Mouse (Mus musculus) thymus, adult 2 months (tissue): Measurements from ENCODE around the gene Opn1sw. TPM values are rescaled to one million over a fixed set of nuclear protein-coding genes. Genes with fewer than 3 reads are reported as not detected.

Experiments used
- DNase-seq: peaks from one replicate; pipeline ENCODE4 v3.0.0; 2021
- H3K27ac ChIP-seq: fragments of 200-500 bp; 2 replicates; pipeline ENCODE4 v1.5.1; 2012; ENCODE audit warnings: low read length, control low read depth; ENCODE audit not compliant: control insufficient read depth, insufficient read depth
- H3K27me3 ChIP-seq: fragments of 200-500 bp; 2 replicates; pipeline ENCODE4 v1.6.1; 2012; ENCODE audit warnings: mild to moderate bottlenecking, low read length, moderate library complexity, mixed read lengths; ENCODE audit not compliant: control insufficient read depth, insufficient read depth
- H3K36me3 ChIP-seq: fragments of 200-500 bp; 2 replicates; pipeline ENCODE4 v1.6.1; 2012; ENCODE audit warnings: mild to moderate bottlenecking, low read length, moderate library complexity; ENCODE audit not compliant: control insufficient read depth, insufficient read depth
- H3K4me1 ChIP-seq: fragments of 200-500 bp; replicated peaks from 2 replicates; pipeline ENCODE4 v1.6.1; 2012; ENCODE audit warnings: low read length; ENCODE audit not compliant: control insufficient read depth, insufficient read depth
- H3K4me3 ChIP-seq: fragments of 200-500 bp; 2 replicates; pipeline ENCODE4 v1.5.1; 2012; ENCODE audit warnings: mild to moderate bottlenecking, low read length, control low read depth, moderate library complexity; ENCODE audit not compliant: control insufficient read depth, insufficient read depth
- CTCF ChIP-seq: fragments of 200-500 bp; IDR thresholded peaks from 2 replicates; pipeline ENCODE4 v1.5.1; 2012; ENCODE audit warnings: mild to moderate bottlenecking, control low read depth, low read length, moderate library complexity, borderline replicate concordance; ENCODE audit not compliant: control insufficient read depth, poor library complexity, insufficient read depth; ENCODE audit errors: extremely low read depth
- POLR2A ChIP-seq: fragments of 200-500 bp; IDR thresholded peaks from 2 replicates; pipeline ENCODE4 v1.6.1; 2012; ENCODE audit warnings: mild to moderate bottlenecking, low read length, control low read depth, moderate library complexity; ENCODE audit not compliant: control insufficient read depth, poor library complexity, insufficient read depth; ENCODE audit errors: extremely low read depth
- WGBS: fragments of 180-500 bp; shearing (Covaris S2); methylation state at CpG from one replicate; pipeline ENCODE4 v1.1.7; 2018; 5-methylcytosine and 5-hydroxymethylcytosine counted together
- polyA plus RNA-seq: library from polyadenylated mRNA; depleted of rRNA; stranded (reverse); fragments of >200 nt; gene quantifications from 2 replicates; pipeline ENCODE4 v1.2.3, GENCODE M21; 2012

Opn1sw gene
- polyA plus RNA-seq, 1 experiment = 0.04 TPM

- H3K4me1 ChIP-seq = no peaks in the 10 kb centered on the region
- H3K27ac ChIP-seq = no peak overlapping the region
- H3K36me3 ChIP-seq = no peaks in the 10 kb centered on the region
- no peak for TF ChIP-seq POLR2A
- no peak for TF ChIP-seq CTCF
- DNase-seq = no peak
- H3K4me3 ChIP-seq = no peak overlapping the region
- H3K27me3 ChIP-seq = no peaks in the 10 kb centered on the region; the same call in 1 of the 2 replicates
These were observed 44.4 kb upstream of the Opn1sw start for GRCm38 (mm10) chr6:29432676-29433037.

- no peak for DNase-seq
- Histone ChIP-seq H3K27ac (no peak overlapping the region), H3K4me1 (no peaks in the 10 kb centered on the region), H3K27me3 (no peaks in the 10 kb centered on the region; the same call in 1 of the 2 replicates), H3K4me3 (no peak overlapping the region), H3K36me3 (no peaks in the 10 kb centered on the region)
- TF ChIP-seq CTCF (no peak), POLR2A (no peak)
- WGBS = 69% methylated on average over 3 of the region's 3 CpGs
These were observed 43.9 kb upstream of the Opn1sw start for GRCm38 (mm10) chr6:29432156-29432555.

- WGBS = 86% methylated on average over 5 of the region's 5 CpGs
These were observed 43.2 kb upstream of the Opn1sw start for GRCm38 (mm10) chr6:29431473-29431872.

GRCm38 (mm10) chr6:29430681-29431420 lies 42.6 kb upstream of the Opn1sw start:
- 83% methylated on average over 15 of the region's 15 CpGs for WGBS
- no peak for DNase-seq
- H3K27ac ChIP-seq = no peak overlapping the region
- no peaks in the 10 kb centered on the region for H3K4me1 ChIP-seq
- no peak for TF ChIP-seq CTCF
- TF ChIP-seq POLR2A = no peak
- H3K36me3 ChIP-seq = no peaks in the 10 kb centered on the region
- H3K27me3 ChIP-seq = no peaks in the 10 kb centered on the region; the same call in 1 of the 2 replicates
- H3K4me3 ChIP-seq = no peak overlapping the region

More at GRCm38 (mm10) chr6:29431473-29431872, 43.2 kb upstream of the Opn1sw start:
- no peaks in the 10 kb centered on the region for H3K36me3 ChIP-seq
- no peak overlapping the region for H3K4me3 ChIP-seq
- no peak overlapping the region for H3K27ac ChIP-seq
- no peaks in the 10 kb centered on the region for H3K4me1 ChIP-seq
- H3K27me3 ChIP-seq = no peaks in the 10 kb centered on the region; the same call in 1 of the 2 replicates
- no peak for DNase-seq
- TF ChIP-seq POLR2A (no peak), CTCF (no peak)

- H3K4me3 ChIP-seq = no peak overlapping the region
- WGBS = 71% methylated on average over 4 of the region's 4 CpGs
- H3K4me1 ChIP-seq = no peaks in the 10 kb centered on the region
- H3K36me3 ChIP-seq = no peaks in the 10 kb centered on the region
- no peak for DNase-seq
- H3K27me3 ChIP-seq = no peaks in the 10 kb centered on the region
- H3K27ac ChIP-seq = no peak overlapping the region
- TF ChIP-seq CTCF (no peak), POLR2A (no peak)
These were observed 39.9 kb upstream of the Opn1sw start for GRCm38 (mm10) chr6:29428171-29428570.

GRCm38 (mm10) chr6:29426331-29426730 lies 38.1 kb upstream of the Opn1sw start:
- H3K36me3 ChIP-seq = no peaks in the 10 kb centered on the region
- TF ChIP-seq CTCF = no peak
- TF ChIP-seq POLR2A = no peak
- H3K4me3 ChIP-seq = no peak overlapping the region
- 92% methylated on average over 6 of the region's 6 CpGs for WGBS
- no peak for DNase-seq
- H3K27me3 ChIP-seq = no peaks in the 10 kb centered on the region
- H3K4me1 ChIP-seq = no peaks in the 10 kb centered on the region
- no peak overlapping the region for H3K27ac ChIP-seq

GRCm38 (mm10) chr6:29425118-29425517 lies 36.9 kb upstream of the Opn1sw start:
- Histone ChIP-seq H3K27ac (no peak overlapping the region), H3K36me3 (no peaks in the 10 kb centered on the region), H3K27me3 (no peaks in the 10 kb centered on the region), H3K4me1 (no peaks in the 10 kb centered on the region), H3K4me3 (no peak overlapping the region)
- WGBS = 94% methylated on average over 8 of the region's 8 CpGs
- TF ChIP-seq CTCF (no peak), POLR2A (no peak)
- no peak for DNase-seq
